Mouse (Mus musculus): ENCODE measurements around the gene Alpl. TPM values are rescaled to one million over a fixed set of nuclear protein-coding genes. Genes with fewer than 3 reads are reported as not detected.
A peak's percentile ranks its signal among the peaks of the same experiment; 100 is the strongest.

Alpl gene
- total RNA-seq, 2 experiments from 2014 or later, result 40.4 to 61.8 TPM

DNA sequence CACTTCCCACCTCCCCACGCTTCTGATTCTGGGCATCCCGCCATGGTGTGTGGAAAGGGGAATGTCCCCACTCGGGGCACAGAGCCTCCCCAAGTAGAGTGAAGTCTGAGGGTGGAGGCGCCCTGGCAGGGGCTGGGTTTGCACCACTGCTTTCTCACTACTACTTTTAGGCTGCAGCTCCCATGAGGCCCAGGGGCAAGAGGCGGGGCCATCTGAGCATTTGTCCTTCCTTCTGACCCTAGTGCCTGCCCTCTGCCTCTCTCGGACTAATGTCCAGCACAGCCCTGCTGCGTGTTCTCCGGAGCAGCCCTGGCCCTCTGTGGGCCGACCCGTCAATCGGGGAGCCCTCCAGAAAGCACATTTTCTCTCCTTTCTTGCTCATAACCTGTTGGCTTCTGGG lies 72.0 kb downstream of the Alpl start:
- peak; percentile 66 to 68 for DNase-seq
- intact Hi-C loops (cut with DNase I), result no loop called here

DNA sequence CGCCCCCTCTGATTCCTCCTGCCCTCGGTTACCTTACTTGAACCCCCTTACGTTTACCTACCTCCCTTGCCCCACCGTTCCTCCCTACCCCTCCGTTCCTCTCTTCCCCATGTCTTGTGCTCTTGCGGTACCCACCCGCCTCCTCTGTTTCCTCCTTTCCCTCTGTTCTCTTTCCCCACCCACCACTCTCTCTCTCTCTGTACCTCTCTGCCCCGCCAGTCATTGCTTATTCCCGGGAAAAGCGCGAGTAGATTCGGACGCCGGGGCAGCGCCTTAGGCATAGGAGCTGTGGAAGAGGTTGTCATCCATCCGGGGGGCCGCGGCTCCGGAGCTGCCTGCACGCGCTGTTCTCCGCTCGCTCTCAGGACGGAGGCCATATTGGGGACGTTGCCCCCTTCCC lies 72.7 kb downstream of the Alpl start:
- DNase-seq, result no peak
- intact Hi-C loops (cut with DNase I), result no loop called here

- intact Hi-C loops (cut with DNase I), result loop anchor here (1.0 kb wide), 2 partner anchors 40 to 47 kb away; no protein-coding TSS in a partner anchor
These were observed 73.3 kb downstream of the Alpl start for GRCm38 (mm10) chr4:137722692-137723427.

GRCm38 (mm10) chr4:137722230-137722629 lies 74.0 kb downstream of the Alpl start:
- intact Hi-C loops (cut with DNase I), result loop anchor here (1.0 kb wide), 2 partner anchors 39 to 46 kb away; no protein-coding TSS in a partner anchor
- DNase-seq, result no peak

More at GRCm38 (mm10) chr4:137722692-137723427, 73.3 kb downstream of the Alpl start:
- peak; percentile 72 to 84 for DNase-seq

DNA sequence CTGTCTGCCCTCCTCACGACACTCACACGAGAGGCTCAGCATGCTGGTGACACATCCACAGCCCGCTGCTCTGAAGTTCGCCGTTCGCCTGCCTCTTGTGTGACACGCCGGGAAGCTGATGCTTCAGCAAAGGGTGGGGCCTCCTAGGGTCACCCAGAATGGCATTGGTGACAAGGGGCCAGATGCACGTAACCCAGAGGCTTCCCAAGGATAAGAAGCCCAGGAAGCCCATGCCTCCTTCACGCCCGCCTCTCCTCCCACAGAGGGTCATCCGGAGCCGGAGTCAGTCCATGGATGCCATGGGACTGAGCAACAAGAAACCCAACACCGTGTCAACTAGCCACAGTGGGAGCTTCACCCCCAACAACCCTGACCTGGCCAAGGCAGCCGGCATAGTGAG lies 74.6 kb downstream of the Alpl start:
- intact Hi-C loops (cut with DNase I), result no loop called here
- DNase-seq, result no peak

DNA sequence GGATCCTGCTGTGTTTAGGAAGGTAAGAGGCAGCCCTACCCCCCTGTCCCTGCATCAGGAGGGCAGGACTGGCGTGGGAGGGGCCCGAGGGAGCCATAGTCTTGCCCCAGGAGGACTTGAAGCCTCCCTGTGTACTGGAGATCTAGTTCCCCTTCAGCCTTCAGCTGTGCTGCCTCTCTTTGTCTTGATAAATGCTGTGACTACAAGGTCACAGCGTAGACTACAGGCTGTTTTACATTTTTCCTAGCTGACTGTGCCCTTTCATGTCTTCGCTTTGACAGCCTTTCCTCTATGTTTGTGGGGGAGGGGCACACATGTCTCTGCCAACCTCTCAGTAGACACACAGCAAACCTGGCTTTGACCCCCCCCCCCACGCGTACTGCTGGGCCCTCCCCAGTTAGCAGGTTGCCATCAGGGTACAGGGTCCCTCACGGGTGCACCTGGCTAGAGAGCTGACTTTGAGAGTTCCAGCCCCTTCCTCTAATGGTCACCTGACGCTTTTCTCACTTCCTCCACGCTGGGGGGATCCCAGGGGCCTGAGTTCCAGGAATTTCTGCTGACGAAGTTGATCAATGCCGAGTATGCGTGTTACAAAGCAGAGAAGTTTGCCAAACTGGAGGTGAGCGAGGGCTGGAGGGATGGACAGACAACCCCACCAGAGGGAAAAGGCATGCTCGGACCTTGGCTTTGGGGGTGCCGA lies 76.7 kb downstream of the Alpl start:
- intact Hi-C loops (cut with DNase I), result no loop called here
- no peak for DNase-seq

- no peak for DNase-seq
- intact Hi-C loops (cut with DNase I), result no loop called here
These were observed 78.5 kb downstream of the Alpl start for GRCm38 (mm10) chr4:137717671-137718070.

GRCm38 (mm10) chr4:137717005-137717404 lies 79.2 kb downstream of the Alpl start:
- intact Hi-C loops (cut with DNase I), result no loop called here
- no peak for DNase-seq

DNA sequence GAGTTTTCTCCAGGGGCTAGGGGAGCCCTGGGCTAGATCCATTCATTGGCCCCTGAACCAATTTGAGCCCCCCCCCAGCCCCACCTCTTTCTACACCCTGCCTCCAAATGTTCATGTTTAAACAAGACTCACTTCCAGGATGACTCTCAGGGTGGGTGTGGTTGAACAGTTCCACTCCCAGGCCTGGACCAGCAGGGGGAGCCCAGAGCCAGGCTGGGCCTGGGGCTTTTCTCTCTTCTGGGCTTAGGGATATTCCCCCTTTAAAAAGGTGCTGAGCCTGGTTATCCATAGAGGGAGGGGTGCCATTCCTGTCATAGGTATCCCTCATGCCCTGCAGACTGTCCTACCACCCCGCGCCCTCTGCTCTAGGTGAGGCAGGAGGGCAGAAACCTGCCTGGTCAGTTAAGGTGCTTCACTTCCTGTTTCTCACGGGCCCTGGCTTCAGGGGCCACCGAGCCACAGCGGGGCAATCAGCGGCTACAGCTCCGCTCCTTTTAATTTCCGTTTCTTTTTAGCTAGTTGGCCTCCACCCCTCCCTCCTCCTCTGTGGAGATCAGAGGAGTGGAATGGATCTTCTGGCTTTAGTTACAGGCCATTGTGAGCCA lies 82.1 kb downstream of the Alpl start:
- intact Hi-C loops (cut with DNase I), result no loop called here
- DNase-seq, result no peak

- intact Hi-C loops (cut with DNase I), result no loop called here
These were observed 83.2 kb downstream of the Alpl start for GRCm38 (mm10) chr4:137712963-137713362.

DNA sequence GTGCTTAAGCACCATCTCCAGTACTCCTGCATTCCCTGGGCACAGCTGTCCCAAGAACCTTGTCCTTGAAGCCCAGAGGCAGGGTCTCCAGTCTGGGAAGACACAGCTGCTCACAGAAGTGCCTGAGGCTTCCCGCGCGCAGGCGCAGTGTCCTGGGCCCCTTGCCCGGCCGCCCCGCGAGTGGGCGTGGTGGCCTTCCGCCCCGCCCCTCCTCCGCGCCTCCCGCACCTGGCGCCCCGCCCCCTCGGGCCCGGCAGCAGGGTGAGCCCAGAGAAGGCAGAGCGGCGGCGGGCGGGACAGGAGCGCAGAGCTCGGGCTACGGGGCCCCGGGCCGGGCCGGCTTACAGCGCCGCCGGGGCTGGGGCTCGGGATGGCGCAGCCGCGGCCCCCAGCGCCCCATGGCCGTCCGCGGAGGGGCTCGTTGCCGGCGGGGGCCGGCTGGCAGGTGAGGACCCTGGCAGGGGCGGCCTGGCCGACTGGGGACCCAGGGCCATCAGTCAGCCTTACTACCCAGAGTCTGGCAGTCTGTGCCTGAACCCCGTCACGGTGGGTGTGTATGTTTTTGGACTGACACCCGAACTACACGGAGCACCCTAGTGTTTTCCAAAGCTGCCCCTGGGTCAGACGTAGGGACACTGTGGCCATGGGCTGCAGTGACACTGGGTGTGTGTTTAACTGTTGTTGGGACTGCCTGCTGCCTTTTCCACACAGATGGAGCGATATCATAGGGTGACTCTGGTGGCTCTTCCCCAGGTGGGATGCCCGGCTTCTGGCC lies 88.8 kb downstream of the Alpl start:
- peak; percentile 89 to 90 for DNase-seq
- intact Hi-C loops (cut with DNase I), result no loop called here

More at GRCm38 (mm10) chr4:137712963-137713362, 83.2 kb downstream of the Alpl start:
- DNase-seq, result no peak

DNA sequence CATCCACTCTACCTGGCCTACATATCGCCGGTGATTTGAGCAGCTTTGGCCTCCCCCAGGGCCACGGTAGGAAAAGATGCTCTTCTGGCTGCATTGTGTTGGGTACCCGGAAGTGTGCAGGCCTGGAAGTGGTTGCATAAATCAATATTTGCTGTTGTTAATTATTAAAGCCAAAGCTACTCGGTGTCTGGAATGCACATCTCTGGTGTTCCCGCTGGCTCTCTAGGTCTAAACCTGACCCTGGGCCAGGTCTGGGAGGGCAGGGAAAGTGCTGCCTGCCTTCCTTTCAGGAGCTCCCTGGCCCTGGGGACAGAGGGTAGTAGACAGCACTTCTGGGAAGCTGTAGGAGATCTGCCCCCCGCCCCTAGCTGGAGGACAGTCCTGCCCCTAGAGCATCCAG lies 89.7 kb downstream of the Alpl start:
- no peak for DNase-seq
- intact Hi-C loops (cut with DNase I), result no loop called here

GRCm38 (mm10) chr4:137705379-137705778 lies 90.8 kb downstream of the Alpl start:
- intact Hi-C loops (cut with DNase I), result no loop called here
- no peak for DNase-seq

DNA sequence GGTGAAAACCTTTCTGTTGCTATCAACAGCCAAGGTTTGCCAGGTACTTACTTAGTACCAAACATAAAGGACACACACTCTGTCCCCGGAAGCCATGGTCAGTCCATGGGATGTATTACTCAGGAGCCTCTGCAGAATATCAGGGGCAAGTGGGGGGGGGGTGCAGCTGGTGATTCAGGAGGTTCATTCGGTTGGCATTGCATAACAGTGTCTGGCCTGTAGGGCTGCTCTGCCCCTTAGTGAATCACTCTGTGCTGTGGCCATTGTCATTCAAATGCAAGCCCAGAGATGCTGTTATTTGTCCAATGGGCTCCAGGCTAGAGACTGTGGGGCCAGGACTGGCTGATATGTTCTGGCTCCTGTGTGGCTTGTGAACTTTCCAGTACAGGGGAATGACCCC lies 91.6 kb downstream of the Alpl start:
- DNase-seq, result no peak
- intact Hi-C loops (cut with DNase I), result no loop called here

DNA sequence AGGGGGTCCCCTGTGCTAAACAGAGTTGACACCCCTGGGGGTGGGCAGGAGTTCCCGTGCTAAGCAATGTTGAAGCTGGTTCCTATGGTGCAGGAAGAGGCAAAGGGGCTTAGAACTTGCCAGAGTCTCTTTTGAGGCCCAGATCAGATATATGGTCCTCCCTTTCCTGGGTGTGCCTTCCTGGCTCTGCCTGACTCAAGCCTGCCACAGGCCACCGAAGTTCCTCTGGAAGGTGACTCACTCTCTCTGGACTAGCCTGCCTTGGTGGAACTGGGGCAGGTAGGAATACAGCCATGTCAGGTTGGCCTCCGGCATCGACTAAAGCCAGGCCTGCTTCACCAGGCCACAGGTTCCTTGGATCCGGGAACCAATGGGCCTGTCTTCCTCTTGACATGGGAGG lies 93.1 kb downstream of the Alpl start:
- no peak for DNase-seq
- intact Hi-C loops (cut with DNase I), result no loop called here

DNA sequence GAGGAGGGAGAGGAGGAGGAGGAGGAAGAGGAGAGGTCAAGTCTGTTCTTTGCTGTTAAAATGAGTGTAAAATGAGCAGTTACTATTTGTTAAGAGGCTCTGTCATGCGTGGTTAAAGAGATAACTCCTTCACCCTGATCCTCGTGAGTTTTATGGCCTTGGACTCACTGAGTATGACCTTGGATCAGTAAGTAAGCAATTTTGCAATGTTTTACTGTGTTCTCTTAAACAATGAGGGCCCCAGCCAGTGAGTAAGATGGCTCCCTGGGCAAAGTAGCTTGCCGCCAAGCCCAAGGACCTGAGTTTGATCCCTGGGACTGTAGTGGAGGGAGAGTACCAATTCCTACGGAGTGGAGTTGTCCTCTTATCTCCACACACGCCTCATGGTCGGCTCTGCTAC lies 95.2 kb downstream of the Alpl start:
- DNase-seq, result no peak
- intact Hi-C loops (cut with DNase I), result no loop called here

- DNase-seq, result no peak
- intact Hi-C loops (cut with DNase I), result no loop called here
These were observed 96.6 kb downstream of the Alpl start for GRCm38 (mm10) chr4:137699264-137700211.

- DNase-seq, result peak; percentile 29 to 32
- intact Hi-C loops (cut with DNase I), result no loop called here
These were observed 97.9 kb downstream of the Alpl start for GRCm38 (mm10) chr4:137698076-137698985.
